Mouse (Mus musculus): Measurements from ENCODE around the gene Rp9.

- TF ChIP-seq CTCF (IDR thresholded peaks at IDR 0.05; ENCODE audit: low read depth) (no peak), EP300 (IDR thresholded peaks at IDR 0.05; ENCODE audit: low read depth) (no peak)
These were observed 66.6 kb downstream of the Rp9 start for GRCm38 (mm10) chr9:22402976-22403375.
